Mouse (Mus musculus) neural tube, embryonic 10.5 days (tissue): ENCODE measurements at regions not wholly inside any gene's neighbourhood (a gene's known extent, or its start where the extent isn't known, plus 50 kb on each side); places are given as distances from the start of the nearest gene placed in this dataset.
A peak's percentile ranks its signal among the peaks of the same experiment; 100 is the strongest.

Experiments
- DNase-seq: peaks from one replicate; pipeline ENCODE4 v3.0.0-alpha.2; 2017; ENCODE audit warnings: low spot score; ENCODE audit errors: extremely low spot score

GRCm38 (mm10) chr19:44626261-44626660, 63.6 kb downstream of the Hif1an start:
- DNase-seq, result no peak

- no peak for DNase-seq
These were observed 67.1 kb downstream of the Hif1an start for GRCm38 (mm10) chr19:44629705-44630104.

- no peak for DNase-seq
These were observed 68.8 kb downstream of the Hif1an start for GRCm38 (mm10) chr19:44631356-44632007.

GRCm38 (mm10) chr19:44637145-44637719, 74.6 kb downstream of the Hif1an start:
- no peak for DNase-seq

- peak; percentile 38 for DNase-seq
These were observed 77.4 kb downstream of the Hif1an start for GRCm38 (mm10) chr19:44640021-44640420.

- DNase-seq, result peak; percentile 34
These were observed 77.9 kb downstream of the Hif1an start for GRCm38 (mm10) chr19:44640551-44640950.

GRCm38 (mm10) chr19:44642294-44642693, 79.6 kb downstream of the Hif1an start:
- DNase-seq, result no peak

GRCm38 (mm10) chr19:44644376-44644775, 81.7 kb downstream of the Hif1an start:
- DNase-seq, result no peak

- no peak for DNase-seq
These were observed 82.3 kb downstream of the Hif1an start for GRCm38 (mm10) chr19:44644929-44645328.

- no peak for DNase-seq
These were observed 83.9 kb downstream of the Hif1an start for GRCm38 (mm10) chr19:44646548-44646947.

GRCm38 (mm10) chr19:44649206-44649605, 86.6 kb downstream of the Hif1an start:
- DNase-seq, result no peak

GRCm38 (mm10) chr19:44650841-44651240, 88.2 kb downstream of the Hif1an start:
- DNase-seq, result no peak

GRCm38 (mm10) chr19:44651605-44652004, 89.0 kb downstream of the Hif1an start:
- no peak for DNase-seq

- peak; percentile 71 for DNase-seq
These were observed 93.1 kb downstream of the Hif1an start for GRCm38 (mm10) chr19:44655719-44656118.

- no peak for DNase-seq
These were observed 96.5 kb upstream of the Pax2 start for GRCm38 (mm10) chr19:44659316-44659715.

- DNase-seq, result peak; percentile 71
These were observed 86.3 kb upstream of the Pax2 start for GRCm38 (mm10) chr19:44669535-44669958.

GRCm38 (mm10) chr19:44674621-44675245, 81.1 kb upstream of the Pax2 start:
- DNase-seq, result no peak

- no peak for DNase-seq
These were observed 79.2 kb upstream of the Pax2 start for GRCm38 (mm10) chr19:44676555-44677120.

- DNase-seq, result no peak
These were observed 78.5 kb upstream of the Pax2 start for GRCm38 (mm10) chr19:44677295-44677694.

GRCm38 (mm10) chr19:44678686-44679085, 77.2 kb upstream of the Pax2 start:
- no peak for DNase-seq

GRCm38 (mm10) chr19:44681675-44682074, 74.2 kb upstream of the Pax2 start:
- DNase-seq, result no peak

GRCm38 (mm10) chr19:44683191-44683590, 72.7 kb upstream of the Pax2 start:
- DNase-seq, result no peak
